Mouse (Mus musculus): ENCODE results near the gene Slc25a25. TPM values are rescaled to one million over a fixed set of nuclear protein-coding genes. Genes with fewer than 3 reads are reported as not detected.

Slc25a25 gene
- total RNA-seq, 2 experiments from 2014 or later, result 65.2 to 79.1 TPM

DNA sequence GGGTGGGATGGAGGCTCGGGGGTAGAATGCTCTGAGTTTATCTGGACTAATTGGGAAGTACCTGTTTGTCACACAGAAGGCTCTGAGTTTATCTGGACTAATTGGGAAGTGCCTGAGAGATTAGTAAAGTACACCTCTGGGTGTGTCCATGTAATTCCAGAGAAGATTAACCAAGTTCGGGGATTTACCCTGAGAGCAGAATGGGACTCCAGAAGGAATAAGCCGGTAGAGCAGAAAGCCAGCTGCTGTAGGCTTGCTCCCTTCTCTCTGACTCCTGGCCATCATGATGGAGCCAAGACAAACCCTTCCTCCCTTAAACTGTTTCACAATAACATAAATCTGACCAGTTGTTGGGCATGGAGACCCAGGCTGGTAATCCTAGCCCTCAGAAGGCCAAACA, 26.4 kb downstream of the Slc25a25 start:
- Histone ChIP-seq H3K4me3 (no peak overlapping the region), H3K27ac (peak overlapping the region; percentile 20; the same call in 1 of the 2 replicates)
- TF ChIP-seq CTCF (IDR thresholded peaks at IDR 0.05), result no peak
- intact Hi-C loops (cut with DNase I), result loop anchor here (5.0 kb wide), 1 partner anchor 63 kb away; no protein-coding TSS in a partner anchor
- no peak for DNase-seq (ENCODE audit: extremely low spot score in 1 of 2, low spot score in 2 of 2)

DNA sequence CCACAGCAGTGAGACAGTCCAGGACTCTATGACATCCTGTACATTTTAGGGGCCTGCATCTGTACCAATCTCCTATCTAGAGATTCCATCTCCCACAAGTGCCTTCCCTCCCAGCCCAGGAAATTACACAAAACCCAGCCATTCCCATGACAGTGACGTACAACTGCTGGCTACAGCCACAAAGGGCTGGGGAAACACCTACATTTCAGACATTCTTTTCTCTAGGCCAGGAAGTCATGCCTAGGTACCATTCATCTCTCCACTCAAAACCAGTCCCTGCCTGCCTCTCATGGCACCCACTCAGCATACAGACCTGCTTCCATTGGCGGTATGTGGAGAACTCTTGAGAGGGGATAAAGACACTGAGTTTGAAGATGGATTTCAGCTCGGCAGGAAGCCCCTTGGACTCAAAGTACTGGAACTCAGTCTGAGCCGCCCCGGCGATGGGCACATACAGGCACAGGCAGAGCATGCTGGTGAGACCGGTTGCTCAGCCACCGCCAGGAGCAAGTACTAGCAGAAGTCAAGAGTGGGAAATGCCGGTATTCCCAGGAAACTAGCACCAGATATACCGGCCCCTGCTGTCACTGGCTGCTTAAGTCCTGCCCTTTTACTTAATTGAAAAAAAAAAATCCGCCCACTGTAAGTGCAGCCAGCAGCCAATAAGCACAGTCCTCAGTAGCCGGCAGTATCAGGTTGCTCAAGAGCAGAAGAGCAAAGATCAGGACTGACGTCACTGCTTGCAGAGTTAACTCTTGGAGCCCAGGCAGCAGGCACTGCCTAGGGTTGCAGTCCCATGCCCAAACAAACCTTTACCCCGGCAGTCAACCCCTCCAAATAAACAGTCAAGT, 27.5 kb downstream of the Slc25a25 start:
- TF ChIP-seq CTCF (IDR thresholded peaks at IDR 0.05), result no peak; the same call in 1 of the 2 replicates
- no peak for DNase-seq (ENCODE audit: extremely low spot score in 1 of 2, low spot score in 2 of 2)
- Histone ChIP-seq H3K4me3 (peak overlapping the region; percentile 49), H3K27ac (peak overlapping the region; percentile 67)
- intact Hi-C loops (cut with DNase I), result loop anchor here (5.0 kb wide), 1 partner anchor 64 kb away; no protein-coding TSS in a partner anchor

DNA sequence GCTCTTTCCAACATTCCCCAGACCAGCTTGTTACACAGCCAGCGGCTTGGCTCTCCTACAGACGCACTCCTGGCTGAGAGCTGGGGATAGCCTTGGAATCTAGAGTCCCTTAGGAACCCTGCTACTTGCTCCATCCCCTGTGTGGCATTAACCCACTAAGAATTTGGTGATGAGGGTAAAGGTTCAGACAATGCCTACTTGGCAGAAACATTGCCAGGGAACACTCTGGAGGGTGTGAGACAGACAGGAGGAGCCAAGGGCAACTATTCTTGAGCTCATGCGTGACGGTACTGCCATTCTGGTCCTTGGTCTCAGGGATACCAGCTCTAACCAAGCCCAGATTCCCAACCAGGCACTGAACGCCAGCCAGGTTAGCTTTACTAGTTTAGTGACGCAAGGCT, 29.4 kb downstream of the Slc25a25 start:
- no peak for TF ChIP-seq CTCF (IDR thresholded peaks at IDR 0.05)
- no peak for DNase-seq (ENCODE audit: extremely low spot score in 1 of 2, low spot score in 2 of 2)
- Histone ChIP-seq H3K27ac (no peak overlapping the region), H3K4me3 (no peak overlapping the region)
- intact Hi-C loops (cut with DNase I), result loop anchor here (5.0 kb wide), 1 partner anchor 65 kb away; no protein-coding TSS in a partner anchor

DNA sequence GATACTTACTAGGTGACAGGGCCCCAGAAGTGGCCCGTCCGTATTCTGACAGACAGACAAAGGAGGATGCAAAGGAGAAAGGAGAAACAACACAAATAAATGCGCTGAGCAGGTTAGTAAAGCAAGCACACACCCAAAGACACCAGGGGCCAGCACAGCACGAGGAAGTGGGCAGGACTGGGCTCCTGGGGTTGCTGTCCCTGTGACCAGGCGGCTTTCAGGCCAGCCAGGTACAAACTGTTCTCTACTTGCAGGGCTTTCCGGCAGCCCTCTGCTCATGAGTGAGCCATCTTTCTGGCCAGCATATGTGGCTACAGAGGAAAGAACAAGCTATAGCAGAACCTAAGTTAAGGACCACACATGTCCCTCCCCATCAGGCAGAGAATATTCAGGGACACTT, 30.6 kb downstream of the Slc25a25 start:
- no peak for DNase-seq (ENCODE audit: extremely low spot score in 1 of 2, low spot score in 2 of 2)
- Histone ChIP-seq H3K27ac (no peak overlapping the region; the same call in 1 of the 2 replicates), H3K4me3 (no peak overlapping the region)
- intact Hi-C loops (cut with DNase I), result loop anchor here (5.0 kb wide), 1 partner anchor 67 kb away; no protein-coding TSS in a partner anchor
- TF ChIP-seq CTCF (IDR thresholded peaks at IDR 0.05), result no peak

DNA sequence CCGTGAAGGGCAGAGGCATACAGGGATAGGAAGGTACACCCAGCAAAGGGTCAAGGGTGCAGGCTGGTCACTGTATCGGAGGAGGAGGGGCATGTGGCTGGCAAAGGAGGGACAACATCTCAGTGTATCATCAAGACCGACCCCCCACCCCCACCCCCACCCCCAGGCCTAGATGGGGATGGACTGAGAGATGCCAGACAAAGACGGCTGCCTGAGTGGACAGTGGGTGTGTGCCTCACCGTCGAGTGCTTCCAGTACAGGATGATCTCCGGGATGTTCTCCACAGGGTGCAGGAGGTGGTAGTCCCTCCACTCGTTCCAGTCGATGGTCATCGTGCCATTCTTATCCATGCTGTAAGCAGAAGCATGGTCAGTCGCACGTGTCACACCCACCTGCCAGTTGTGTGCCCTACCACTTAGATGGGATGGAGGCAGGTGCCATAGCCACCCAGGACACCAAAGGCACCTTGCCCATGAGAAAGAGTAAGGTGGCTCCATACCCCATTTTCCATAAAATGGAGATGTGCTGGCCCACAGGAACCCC, 31.1 kb downstream of the Slc25a25 start:
- no peak for DNase-seq (ENCODE audit: extremely low spot score in 1 of 2, low spot score in 2 of 2)
- Histone ChIP-seq H3K27ac (no peak overlapping the region), H3K4me3 (no peak overlapping the region)
- no peak for TF ChIP-seq CTCF (IDR thresholded peaks at IDR 0.05)
- intact Hi-C loops (cut with DNase I), result loop anchor here (5.0 kb wide), 1 partner anchor 67 kb away; no protein-coding TSS in a partner anchor

DNA sequence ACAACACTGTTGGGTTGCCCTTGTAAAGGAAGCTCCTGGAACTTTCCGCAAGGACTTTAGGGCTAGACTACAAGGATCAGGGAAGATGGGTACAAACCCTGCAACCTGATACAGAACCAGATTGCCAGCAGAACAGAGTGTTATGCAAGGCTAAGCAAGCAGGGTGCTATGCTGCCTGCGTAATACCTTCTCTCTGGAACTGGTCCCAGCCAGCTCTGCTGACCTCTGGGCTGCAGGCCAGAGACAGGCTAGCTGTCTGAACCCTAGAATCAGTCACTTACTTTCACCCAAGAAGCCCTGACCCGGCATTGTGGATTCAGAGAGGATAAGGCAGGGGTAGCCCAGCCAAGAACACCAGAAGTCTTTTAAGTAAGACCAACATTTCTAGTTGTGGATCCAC, 31.9 kb downstream of the Slc25a25 start:
- TF ChIP-seq CTCF (IDR thresholded peaks at IDR 0.05), result no peak

DNA sequence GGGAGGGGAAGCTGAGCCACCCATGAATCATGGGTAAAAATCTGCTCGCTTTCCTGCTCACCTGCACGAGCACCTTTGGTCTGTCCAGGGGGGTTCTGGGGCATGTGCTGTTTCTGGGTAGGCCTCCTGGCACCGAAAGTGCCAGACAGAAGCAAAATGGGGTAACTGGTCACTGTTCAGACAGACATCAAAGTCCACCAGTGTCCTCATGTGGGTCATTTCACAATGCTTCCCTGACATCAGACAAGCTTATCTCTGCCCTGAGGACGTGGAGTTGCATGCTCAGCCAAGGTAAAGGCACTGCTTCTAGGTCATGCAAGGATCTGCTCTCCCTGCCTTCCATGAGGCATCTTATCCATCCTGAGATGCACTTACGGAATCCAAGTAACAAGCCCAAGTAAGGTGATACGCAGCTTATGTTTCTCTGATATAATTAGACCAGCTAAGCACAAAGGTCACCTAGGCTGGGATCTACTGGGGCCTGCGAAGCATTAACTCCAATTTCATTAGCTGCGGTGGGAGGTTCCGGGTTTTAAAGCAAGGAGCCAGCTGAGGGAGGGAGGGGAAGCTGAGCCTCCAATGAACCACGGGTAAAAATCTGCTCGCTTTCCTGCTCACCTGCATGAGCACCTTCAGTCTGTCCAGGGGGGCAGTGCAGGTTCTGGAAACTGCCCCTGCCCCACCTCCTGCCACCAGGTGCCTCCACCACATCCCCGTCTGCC, 32.7 kb downstream of the Slc25a25 start:
- intact Hi-C loops (cut with DNase I), result no loop called here
- peak overlapping the region; percentile 54; the same call in 1 of the 2 replicates for H3K27ac ChIP-seq
- DNase-seq (ENCODE audit: extremely low spot score in 1 of 2, low spot score in 2 of 2), result no peak
- no peak overlapping the region for H3K4me3 ChIP-seq
- TF ChIP-seq CTCF (IDR thresholded peaks at IDR 0.05), result no peak

More for the DNA sequence above, 31.9 kb downstream of the Slc25a25 start:
- intact Hi-C loops (cut with DNase I), result no loop called here
- no peak for DNase-seq (ENCODE audit: extremely low spot score in 1 of 2, low spot score in 2 of 2)
- Histone ChIP-seq H3K4me3 (no peak overlapping the region), H3K27ac (peak overlapping the region; percentile 54; the same call in 1 of the 2 replicates)

DNA sequence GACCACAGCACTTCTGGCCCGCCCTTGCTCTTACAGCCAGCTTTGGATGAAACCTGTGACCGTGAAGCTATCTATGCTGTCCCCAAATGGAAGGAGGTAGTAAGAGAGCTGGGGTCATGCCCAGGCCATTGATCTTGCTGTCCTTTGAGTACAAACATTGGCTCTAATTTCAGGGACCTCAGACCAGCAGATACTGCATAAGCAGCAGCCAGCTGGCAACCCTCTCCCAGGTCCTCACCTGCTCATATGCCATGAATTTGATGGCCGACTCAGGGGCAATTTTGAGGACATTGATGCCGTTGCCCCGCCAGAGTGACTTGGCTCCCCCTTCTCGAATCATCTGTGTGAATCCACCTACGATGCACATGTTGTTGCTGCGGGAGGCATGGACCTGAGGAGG, 33.8 kb downstream of the Slc25a25 start:
- no peak for TF ChIP-seq CTCF (IDR thresholded peaks at IDR 0.05)
- intact Hi-C loops (cut with DNase I), result no loop called here
- Histone ChIP-seq H3K27ac (no peak overlapping the region), H3K4me3 (no peak overlapping the region)
- no peak for DNase-seq (ENCODE audit: extremely low spot score in 1 of 2, low spot score in 2 of 2)

DNA sequence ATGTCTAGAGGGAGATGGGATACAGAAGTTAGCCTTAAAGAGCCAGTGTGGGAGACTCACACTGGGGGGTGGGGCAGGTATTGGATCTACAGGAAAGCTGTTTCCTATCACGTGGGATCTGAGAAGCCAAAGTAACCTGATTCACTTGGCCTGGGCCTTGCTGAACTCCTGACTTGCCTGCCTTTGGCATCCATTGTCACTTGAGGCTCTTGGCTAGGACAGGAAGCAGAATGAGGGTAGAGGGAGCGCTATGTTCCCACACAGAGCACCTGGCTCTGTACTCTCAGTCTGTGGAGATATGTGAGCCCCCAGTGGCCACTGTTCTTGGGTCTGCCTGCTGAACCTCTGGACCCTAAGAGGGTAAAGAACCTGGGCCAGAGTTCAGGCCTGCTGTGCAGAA, 34.7 kb downstream of the Slc25a25 start:
- H3K4me3 ChIP-seq, result no peak overlapping the region
- TF ChIP-seq CTCF (IDR thresholded peaks at IDR 0.05), result no peak
- H3K27ac ChIP-seq, result no peak overlapping the region
- no peak for DNase-seq (ENCODE audit: extremely low spot score in 1 of 2, low spot score in 2 of 2)
- intact Hi-C loops (cut with DNase I), result no loop called here

DNA sequence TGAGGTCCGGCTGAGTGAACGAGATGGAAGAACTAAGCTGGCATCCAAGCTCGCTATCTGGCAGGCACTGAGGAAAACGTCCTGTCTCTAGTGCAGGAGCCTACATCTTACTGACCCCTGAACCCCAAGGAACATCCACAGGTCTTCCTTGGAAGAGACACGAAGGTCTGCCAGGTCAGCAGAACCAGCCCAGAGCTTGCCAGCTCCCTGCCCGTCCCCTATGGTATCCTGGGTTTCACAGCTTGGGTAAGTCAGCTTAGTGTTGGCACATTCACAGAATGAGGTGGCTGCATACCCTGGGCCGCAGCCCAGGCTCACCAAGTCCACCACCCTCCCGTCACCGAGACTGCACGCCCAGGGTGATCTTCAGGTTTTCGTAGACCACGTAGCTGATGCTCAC, 35.4 kb downstream of the Slc25a25 start:
- intact Hi-C loops (cut with DNase I), result no loop called here
- Histone ChIP-seq H3K4me3 (no peak overlapping the region), H3K27ac (no peak overlapping the region)
- TF ChIP-seq CTCF (IDR thresholded peaks at IDR 0.05), result no peak
- DNase-seq (ENCODE audit: extremely low spot score in 1 of 2, low spot score in 2 of 2), result no peak

DNA sequence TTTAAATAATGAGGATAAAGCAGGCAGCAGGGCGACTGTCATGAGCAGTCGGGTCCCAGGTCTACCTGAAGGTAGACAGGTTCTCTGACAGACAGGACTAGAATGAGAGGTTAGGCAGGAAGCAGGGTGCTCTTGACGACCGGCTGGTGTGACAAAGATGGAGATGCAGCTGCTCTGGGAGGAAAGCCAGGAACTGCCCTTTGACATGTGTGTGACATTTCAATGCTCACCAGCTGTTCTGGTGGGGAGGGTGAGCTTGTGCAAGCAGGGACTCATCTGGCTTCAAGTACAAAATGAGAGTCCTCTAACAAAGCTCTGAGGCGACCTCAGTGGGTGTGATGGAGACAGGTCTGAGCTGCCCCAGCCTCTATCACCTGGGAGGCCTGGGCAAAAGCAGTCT, 37.3 kb downstream of the Slc25a25 start:
- no peak overlapping the region for H3K4me3 ChIP-seq
- H3K27ac ChIP-seq, result no peak overlapping the region
- no peak for TF ChIP-seq CTCF (IDR thresholded peaks at IDR 0.05)
- DNase-seq (ENCODE audit: extremely low spot score in 1 of 2, low spot score in 2 of 2), result no peak
- intact Hi-C loops (cut with DNase I), result no loop called here

Data from left cerebral cortex, adult 2 months (tissue).